Mouse (Mus musculus) hindbrain, embryonic 12.5 days (tissue): ENCODE results near the gene Hsd17b14. TPM values are rescaled to one million over a fixed set of nuclear protein-coding genes. Genes with fewer than 3 reads are reported as not detected.
"Not testable (repeated sequence)": the region's sequence is repeated elsewhere in the genome, so short reads cannot be mapped to it uniquely, and the experiment has no call there.

Experiments
- ATAC-seq: fragments of 200-750 bp; cut with Nextera tagmentation; 2 replicates; pipeline ENCODE4 v1.8.0; 2017; ENCODE audit warnings: moderate TSS enrichment; ENCODE audit not compliant: low FRiP score
- H3K27ac ChIP-seq: fragments of 300-500 bp; sonication (generic); 2 replicates; pipeline ENCODE4 v1.5.1; 2016; ENCODE audit warnings: mild to moderate bottlenecking
- H3K27me3 ChIP-seq: fragments of 300-500 bp; sonication (generic); 2 replicates; pipeline ENCODE4 v1.6.1; 2016; ENCODE audit warnings: mild to moderate bottlenecking
- H3K36me3 ChIP-seq: fragments of 300-500 bp; sonication (generic); 2 replicates; pipeline ENCODE4 v1.6.1; 2016; ENCODE audit warnings: mild to moderate bottlenecking
- H3K4me1 ChIP-seq: fragments of 300-500 bp; sonication (generic); 2 replicates; pipeline ENCODE4 v1.6.1; 2016
- H3K4me2 ChIP-seq: fragments of 300-500 bp; sonication (generic); replicated peaks from 2 replicates; pipeline ENCODE4 v1.6.1; 2016; ENCODE audit warnings: mild to moderate bottlenecking
- H3K4me3 ChIP-seq: fragments of 300-500 bp; sonication (generic); 2 replicates; pipeline ENCODE4 v1.5.1; 2016; ENCODE audit warnings: mild to moderate bottlenecking
- H3K9ac ChIP-seq: fragments of 300-500 bp; sonication (generic); 2 replicates; pipeline ENCODE4 v1.6.1; 2016; ENCODE audit warnings: mild to moderate bottlenecking, moderate library complexity
- H3K9me3 ChIP-seq: fragments of 300-500 bp; sonication (generic); replicated peaks from 2 replicates; pipeline ENCODE4 v1.6.1; 2016; ENCODE audit warnings: mild to moderate bottlenecking
- WGBS: fragments of 180-500 bp; shearing (Covaris S2); methylation state at CpG from one replicate; pipeline ENCODE4 v1.1.7; 2016; 5-methylcytosine and 5-hydroxymethylcytosine counted together
- polyA plus RNA-seq: library from polyadenylated mRNA; unstranded; fragments of >200 nt; fragmentation: Nextera tagmentation; extraction: Ambion mirVana; gene quantifications from 2 replicates; pipeline ENCODE4 v1.2.1, GENCODE M21; 2016

Gene Hsd17b14
- polyA plus RNA-seq = 0.70 and 0.79 TPM in 2 replicates

- H3K9me3 ChIP-seq = no peaks in the 10 kb centered on the region
- no peak within 1 kb of the TSS for H3K4me3 ChIP-seq
- H3K36me3 ChIP-seq = no peaks in the 10 kb centered on the region
- WGBS = 30% methylated on average over 8 of the region's 8 CpGs
- H3K9ac ChIP-seq = no peak within 1 kb of the TSS
- ATAC-seq = no peak
- H3K4me2 ChIP-seq = no peak within 1 kb of the TSS
- H3K27me3 ChIP-seq = no peaks in the 10 kb centered on the region
- no peaks in the 10 kb centered on the region for H3K4me1 ChIP-seq
- H3K27ac ChIP-seq = no peak within 1 kb of the TSS
Observed at GRCm38 (mm10) chr7:45554744-45555143, at the start of gene Hsd17b14. Hsd17b14 (plus strand) TSS chr7:45554893.

GRCm38 (mm10) chr7:45507583-45507982 lies 47.1 kb upstream of the Hsd17b14 start:
- H3K27me3 ChIP-seq = no peaks in the 10 kb centered on the region
- WGBS = 88% methylated on average over 6 of the region's 6 CpGs
- peaks cover 13% of the 10 kb centered on the region for H3K4me1 ChIP-seq
- peaks cover 24% of the 10 kb centered on the region for H3K36me3 ChIP-seq
- ATAC-seq = no peak
- no peak overlapping the region for H3K4me3 ChIP-seq
- no peak overlapping the region for H3K9ac ChIP-seq
- no peak overlapping the region for H3K4me2 ChIP-seq
- H3K27ac ChIP-seq = no peak overlapping the region
- no peaks in the 10 kb centered on the region for H3K9me3 ChIP-seq

DNA sequence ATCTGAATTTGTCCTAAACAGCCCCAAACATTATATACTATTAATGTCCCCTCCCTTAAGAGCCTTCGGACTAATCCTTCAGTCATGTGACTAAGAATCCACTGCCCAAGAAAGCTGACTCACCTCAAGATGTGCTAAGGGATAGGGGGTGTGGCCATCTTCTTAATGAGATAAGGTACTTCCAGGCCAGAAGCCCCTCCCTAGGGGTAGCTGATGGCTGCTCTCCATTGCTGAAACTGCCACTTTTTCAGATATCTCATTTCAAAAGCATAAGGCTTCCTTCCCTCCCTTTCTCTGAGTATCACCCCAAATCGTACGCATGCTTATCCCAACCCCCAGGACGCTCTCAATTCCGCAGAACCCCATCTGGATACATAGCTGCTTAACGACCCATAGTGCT lies 46.1 kb upstream of the Hsd17b14 start:
- Histone ChIP-seq H3K4me3 (0 out of 2 replicates have a peak overlapping the region, but pooled peaks have one; percentile 61), H3K9me3 (no peaks in the 10 kb centered on the region), H3K36me3 (peaks cover 19% of the 10 kb centered on the region), H3K4me1 (peaks cover 13% of the 10 kb centered on the region), H3K27ac (no peak overlapping the region), H3K27me3 (no peaks in the 10 kb centered on the region), H3K4me2 (peak overlapping the region; percentile 80), H3K9ac (no peak overlapping the region)
- ATAC-seq = no peak
- WGBS = 88% methylated on average over 6 of the region's 6 CpGs

- H3K9ac ChIP-seq = peak overlapping the region; percentile 80
- H3K9me3 ChIP-seq = no peaks in the 10 kb centered on the region
- peak overlapping the region; percentile 80 for H3K4me2 ChIP-seq
- no peak overlapping the region for H3K27ac ChIP-seq
- peaks cover 19% of the 10 kb centered on the region for H3K36me3 ChIP-seq
- no peaks in the 10 kb centered on the region for H3K27me3 ChIP-seq
- peaks cover 13% of the 10 kb centered on the region for H3K4me1 ChIP-seq
- ATAC-seq = peak; percentile 26
- H3K4me3 ChIP-seq = peak overlapping the region; percentile 61
- 46% methylated on average over 19 of the region's 19 CpGs for WGBS
Observed at GRCm38 (mm10) chr7:45509181-45509882, 45.4 kb upstream of the Hsd17b14 start.

- Histone ChIP-seq H3K9me3 (no peaks in the 10 kb centered on the region), H3K36me3 (peaks cover 19% of the 10 kb centered on the region), H3K27ac (peak within 1 kb of the TSS; percentile 80), H3K4me1 (peaks cover 13% of the 10 kb centered on the region), H3K4me3 (peak within 1 kb of the TSS; percentile 61), H3K4me2 (peak within 1 kb of the TSS; percentile 80), H3K9ac (peak within 1 kb of the TSS; percentile 80), H3K27me3 (no peaks in the 10 kb centered on the region)
- WGBS = under 1% methylated on average over 44 of the region's 44 CpGs
- ATAC-seq = peak; percentile 91
Observed at GRCm38 (mm10) chr7:45509912-45510787, 44.5 kb upstream of the Hsd17b14 start, which contains the start of gene Nucb1. Nucb1 (minus strand) TSS chr7:45510406.

GRCm38 (mm10) chr7:45514411-45514810 lies 40.3 kb upstream of the Hsd17b14 start:
- ATAC-seq = no peak
- Histone ChIP-seq H3K4me1 (peaks cover 3% of the 10 kb centered on the region), H3K4me2 (no peak overlapping the region), H3K9me3 (no peaks in the 10 kb centered on the region), H3K9ac (no peak overlapping the region), H3K4me3 (no peak overlapping the region), H3K36me3 (no peaks in the 10 kb centered on the region), H3K27ac (no peak overlapping the region), H3K27me3 (no peaks in the 10 kb centered on the region)
- 89% methylated on average over 7 of the region's 7 CpGs for WGBS

DNA sequence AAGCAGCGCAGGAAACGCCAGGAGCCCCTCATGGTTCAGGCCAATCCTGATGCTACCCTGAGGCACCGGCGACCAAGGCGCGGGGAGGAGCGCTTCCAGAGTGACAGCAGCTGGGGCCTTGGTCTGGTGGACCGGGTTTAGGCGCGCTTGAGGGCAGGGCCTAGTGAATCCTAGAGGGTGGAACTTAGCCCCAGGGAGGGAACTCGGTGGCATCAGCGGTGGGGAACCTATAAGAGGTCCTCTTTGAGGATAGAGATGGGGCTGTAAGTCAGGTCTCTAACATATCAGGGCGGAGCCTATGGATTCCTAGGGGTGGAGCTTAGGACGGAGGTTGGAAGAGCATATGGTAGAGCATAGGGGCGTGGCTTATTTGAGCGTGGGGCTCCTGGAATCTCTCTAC lies 39.3 kb upstream of the Hsd17b14 start:
- H3K27ac ChIP-seq = no peak overlapping the region
- H3K9me3 ChIP-seq = no peaks in the 10 kb centered on the region
- 0 out of 2 replicates have a peak overlapping the region, but pooled peaks have one; percentile 3 for H3K4me2 ChIP-seq
- no peaks in the 10 kb centered on the region for H3K27me3 ChIP-seq
- H3K9ac ChIP-seq = no peak overlapping the region
- H3K4me3 ChIP-seq = 0 out of 2 replicates have a peak overlapping the region, but pooled peaks have one; percentile 7
- 32% methylated on average over 16 of the region's 16 CpGs for WGBS
- ATAC-seq = no peak
- no peaks in the 10 kb centered on the region for H3K36me3 ChIP-seq
- no peaks in the 10 kb centered on the region for H3K4me1 ChIP-seq

DNA sequence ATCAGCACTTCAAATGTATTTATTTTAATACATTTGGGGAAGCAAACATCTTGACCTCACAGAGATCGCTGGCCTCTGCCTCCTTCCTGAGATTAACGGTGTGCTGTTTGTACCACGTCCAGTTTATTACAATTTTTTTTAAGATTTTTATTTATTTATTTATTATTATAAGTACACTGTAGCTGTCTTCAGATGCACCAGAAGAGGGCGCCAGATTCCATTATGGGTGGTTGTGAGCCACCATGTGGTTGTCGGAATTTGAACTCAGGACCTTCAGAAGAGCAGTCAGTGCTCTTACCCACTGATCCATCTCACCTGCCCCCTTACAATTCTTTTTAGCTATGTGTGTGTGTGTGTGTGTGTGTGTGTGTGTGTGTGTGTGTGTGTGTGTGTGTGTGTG lies 37.8 kb upstream of the Hsd17b14 start:
- not testable (repeated sequence) for H3K9me3 ChIP-seq, H3K27me3 ChIP-seq, H3K4me3 ChIP-seq, H3K9ac ChIP-seq, H3K27ac ChIP-seq, H3K4me2 ChIP-seq, ATAC-seq, H3K4me1 ChIP-seq, H3K36me3 ChIP-seq
- WGBS = 72% methylated on average over 5 of the region's 5 CpGs

DNA sequence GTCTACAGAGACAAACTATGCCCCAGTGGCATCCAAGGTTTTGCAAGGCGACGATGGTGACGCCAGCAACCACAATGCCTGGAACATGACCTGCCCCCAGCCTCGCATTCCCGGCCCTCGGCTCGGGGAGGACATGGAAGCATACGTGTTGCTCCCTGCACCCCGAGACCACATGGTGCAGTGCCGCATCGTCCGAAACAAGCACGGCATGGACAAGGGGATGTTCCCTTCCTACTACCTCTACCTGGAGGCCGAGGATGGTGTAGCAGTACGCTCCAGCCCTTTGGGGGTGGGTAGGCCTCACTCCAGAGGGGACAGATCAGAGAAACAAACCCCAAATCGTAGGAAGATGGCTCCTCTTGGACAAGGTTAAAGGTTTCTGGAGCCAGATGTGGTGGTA lies 36.1 kb upstream of the Hsd17b14 start:
- H3K4me1 ChIP-seq = peaks cover 8% of the 10 kb centered on the region; the same call in 1 of the 2 replicates
- H3K4me2 ChIP-seq = no peak overlapping the region
- H3K27ac ChIP-seq = no peak overlapping the region
- H3K9ac ChIP-seq = no peak overlapping the region
- ATAC-seq = no peak
- no peaks in the 10 kb centered on the region for H3K27me3 ChIP-seq
- no peak overlapping the region for H3K4me3 ChIP-seq
- H3K36me3 ChIP-seq = peaks cover 1% of the 10 kb centered on the region; the same call in 1 of the 2 replicates
- 91% methylated on average over 16 of the region's 16 CpGs for WGBS
- no peaks in the 10 kb centered on the region for H3K9me3 ChIP-seq

- Histone ChIP-seq H3K4me1 (peaks cover 10% of the 10 kb centered on the region; the same call in 1 of the 2 replicates), H3K9me3 (no peaks in the 10 kb centered on the region), H3K27ac (no peak overlapping the region), H3K9ac (no peak overlapping the region), H3K4me2 (no peak overlapping the region), H3K4me3 (no peak overlapping the region), H3K36me3 (peaks cover 2% of the 10 kb centered on the region; the same call in 1 of the 2 replicates), H3K27me3 (no peaks in the 10 kb centered on the region)
- WGBS = 82% methylated on average over 8 of the region's 8 CpGs
- no peak for ATAC-seq
Observed at GRCm38 (mm10) chr7:45519345-45520120, 35.2 kb upstream of the Hsd17b14 start.

DNA sequence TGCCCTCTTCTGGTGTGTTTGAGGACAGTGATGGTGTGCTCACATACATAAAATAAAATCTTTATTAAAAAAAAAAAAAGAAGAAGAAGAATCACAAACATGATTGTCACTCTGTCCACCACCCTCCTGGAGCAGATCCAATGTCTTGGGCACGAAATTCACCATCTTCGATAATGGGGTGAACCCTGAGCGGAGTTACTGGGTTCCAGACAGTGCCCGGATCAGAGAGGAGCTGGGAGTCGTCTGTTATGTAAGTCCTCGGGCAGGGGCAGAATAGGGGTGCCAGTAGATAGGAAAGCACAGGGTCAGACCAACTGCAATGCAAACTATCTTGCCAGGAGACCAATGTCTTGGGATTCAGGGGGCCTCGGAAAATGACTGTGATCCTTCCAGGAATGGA lies 34.1 kb upstream of the Hsd17b14 start:
- WGBS = 95% methylated on average over 7 of the region's 7 CpGs

More for the DNA sequence above, 34.1 kb upstream of the Hsd17b14 start:
- Histone ChIP-seq H3K27me3 (no peaks in the 10 kb centered on the region), H3K4me3 (no peak overlapping the region), H3K4me2 (no peak overlapping the region), H3K27ac (no peak overlapping the region), H3K36me3 (peaks cover 2% of the 10 kb centered on the region; the same call in 1 of the 2 replicates), H3K9me3 (no peaks in the 10 kb centered on the region), H3K9ac (no peak overlapping the region), H3K4me1 (peaks cover 20% of the 10 kb centered on the region)
- ATAC-seq = no peak
